Mouse (Mus musculus): ENCODE data around the gene Siah3.

GRCm38 (mm10) chr14:75455361-75455742, 430 bp upstream of the Siah3 start:
- TF ChIP-seq CTCF (IDR thresholded peaks at IDR 0.05; ENCODE audit: extremely low read depth, insufficient read depth, insufficient read length, insufficient replicate concordance) (no peak), POLR2A (IDR thresholded peaks at IDR 0.05; ENCODE audit: low read depth, low read length) (no peak)

All from spleen, adult 2 months (tissue).